Mouse (Mus musculus) heart, adult 2 months (tissue): ENCODE data around the gene Sorl1. TPM values are rescaled to one million over a fixed set of nuclear protein-coding genes. Genes with fewer than 3 reads are reported as not detected.

ENCODE experiments used
- DNase-seq, 2 experiments: peaks; one replicate each; pipeline ENCODE4 v3.0.0; 2021
- H3K27ac ChIP-seq: fragments of 200-600 bp; 2 replicates; pipeline ENCODE4 v1.8.1; 2022
- H3K27me3 ChIP-seq: fragments of 200-500 bp; 2 replicates; pipeline ENCODE4 v1.6.1; 2012; ENCODE audit warnings: mild to moderate bottlenecking, low read length, inconsistent platforms, mixed read lengths; ENCODE audit not compliant: control insufficient read depth, insufficient read depth
- H3K36me3 ChIP-seq: fragments of 200-500 bp; 2 replicates; pipeline ENCODE4 v1.6.1; 2012; ENCODE audit warnings: low read length, inconsistent platforms; ENCODE audit not compliant: control insufficient read depth, insufficient read depth
- H3K4me1 ChIP-seq: fragments of 200-500 bp; 2 replicates; pipeline ENCODE4 v1.6.1; 2011; ENCODE audit warnings: low read length; ENCODE audit not compliant: control insufficient read depth, insufficient read depth
- H3K4me3 ChIP-seq: fragments of 200-600 bp; 2 replicates; pipeline ENCODE4 v1.8.1; 2022
- H3K79me2 ChIP-seq: fragments of 200-500 bp; replicated peaks from 2 replicates; pipeline ENCODE4 v1.6.1; 2012; ENCODE audit warnings: mild to moderate bottlenecking, inconsistent platforms, low read length, moderate library complexity, mixed read lengths; ENCODE audit not compliant: control insufficient read depth, insufficient read depth
- H3K9ac ChIP-seq: fragments of 200-500 bp; 2 replicates; pipeline ENCODE4 v1.6.1; 2012; ENCODE audit warnings: low read depth, mild to moderate bottlenecking, control low read depth, inconsistent platforms, low read length, mixed read lengths
- CTCF ChIP-seq: fragments of 200-600 bp; IDR thresholded peaks from 2 replicates; pipeline ENCODE4 v1.8.1; 2022; ENCODE audit warnings: antibody characterized with exemption, mild to moderate bottlenecking, moderate library complexity
- EP300 ChIP-seq: fragments of 200-500 bp; IDR thresholded peaks from 2 replicates; pipeline ENCODE4 v1.6.1; 2011; ENCODE audit warnings: low read depth, low read length, control low read depth; ENCODE audit not compliant: insufficient read depth
- POLR2A ChIP-seq: fragments of 200-500 bp; IDR thresholded peaks from 2 replicates; pipeline ENCODE4 v1.6.1; 2011; ENCODE audit warnings: mild to moderate bottlenecking, low read depth, low read length, control low read depth; ENCODE audit not compliant: insufficient read depth
- WGBS: fragments of 180-500 bp; shearing (Covaris S2); methylation state at CpG from one replicate; pipeline ENCODE4 v1.1.7; 2018; 5-methylcytosine and 5-hydroxymethylcytosine counted together
- intact Hi-C: fragments of 180-260 bp; cut with DNase I; formaldehyde crosslinking; loops from one replicate; pipeline ENCODE4 v1.15.1; 2025
- polyA plus RNA-seq: library from polyadenylated mRNA; depleted of rRNA; stranded (reverse); fragments of >200 nt; gene quantifications from 2 replicates; pipeline ENCODE4 v1.2.3, GENCODE M21; 2012
- total RNA-seq, 2 experiments: library from RNA; stranded (reverse); gene quantifications; 2 replicates each; pipeline ENCODE4 v1.2.3; 2021

Sorl1 gene
- total and polyA plus RNA-seq, 3 experiments: 13.4 to 16.0 (median 14.1) TPM

GRCm38 (mm10) chr9:42033291-42034115 lies 90.6 kb downstream of the Sorl1 start:
- intact Hi-C loops: no loop called here
- Histone ChIP-seq H3K9ac (no peak overlapping the region), H3K4me3 (no peak overlapping the region), H3K27me3 (no peaks in the 10 kb centered on the region), H3K4me1 (no peaks in the 10 kb centered on the region; the same call in 1 of the 2 replicates), H3K79me2 (no peaks in the 10 kb centered on the region), H3K36me3 (no peaks in the 10 kb centered on the region), H3K27ac (no peak overlapping the region)
- TF ChIP-seq POLR2A: no peak
- no peak for TF ChIP-seq CTCF
- TF ChIP-seq EP300: no peak
- 73% methylated on average over 19 of the region's 19 CpGs for WGBS
- no peak for DNase-seq

- Histone ChIP-seq H3K9ac (no peak overlapping the region), H3K36me3 (no peaks in the 10 kb centered on the region), H3K79me2 (no peaks in the 10 kb centered on the region), H3K27me3 (no peaks in the 10 kb centered on the region), H3K27ac (no peak overlapping the region), H3K4me3 (no peak overlapping the region), H3K4me1 (no peaks in the 10 kb centered on the region; the same call in 1 of the 2 replicates)
- DNase-seq: no peak
- intact Hi-C loops: no loop called here
- 49% methylated on average over 9 of the region's 9 CpGs for WGBS
- TF ChIP-seq CTCF (no peak), EP300 (no peak), POLR2A (no peak)
Measured at GRCm38 (mm10) chr9:42032419-42032818, 91.7 kb downstream of the Sorl1 start.

- Histone ChIP-seq H3K27me3 (no peaks in the 10 kb centered on the region), H3K4me1 (no peaks in the 10 kb centered on the region; the same call in 1 of the 2 replicates), H3K36me3 (no peaks in the 10 kb centered on the region), H3K79me2 (no peaks in the 10 kb centered on the region), H3K27ac (no peak overlapping the region), H3K4me3 (no peak overlapping the region), H3K9ac (no peak overlapping the region)
- TF ChIP-seq CTCF: no peak
- no peak for TF ChIP-seq POLR2A
- no peak for TF ChIP-seq EP300
- intact Hi-C loops: no loop called here
- WGBS: 35% methylated on average over 4 of the region's 4 CpGs
- DNase-seq: peak in 1 of 2 experiments; percentile 70
Measured at GRCm38 (mm10) chr9:42028807-42029206, 95.3 kb downstream of the Sorl1 start.

GRCm38 (mm10) chr9:42024257-42024656 lies 99.8 kb downstream of the Sorl1 start:
- Histone ChIP-seq H3K79me2 (no peaks in the 10 kb centered on the region), H3K27ac (no peak overlapping the region), H3K4me3 (no peak overlapping the region), H3K27me3 (no peaks in the 10 kb centered on the region), H3K9ac (no peak overlapping the region), H3K36me3 (no peaks in the 10 kb centered on the region), H3K4me1 (no peaks in the 10 kb centered on the region; the same call in 1 of the 2 replicates)
- WGBS: 82% methylated on average over 9 of the region's 9 CpGs
- no peak for DNase-seq
- intact Hi-C loops: no loop called here
- TF ChIP-seq POLR2A (no peak), EP300 (no peak), CTCF (no peak)

GRCm38 (mm10) chr9:42023383-42023782 lies 100.7 kb downstream of the Sorl1 start:
- intact Hi-C loops: no loop called here
- Histone ChIP-seq H3K27ac (no peak overlapping the region), H3K4me3 (no peak overlapping the region), H3K36me3 (no peaks in the 10 kb centered on the region), H3K27me3 (no peaks in the 10 kb centered on the region), H3K79me2 (no peaks in the 10 kb centered on the region), H3K4me1 (no peaks in the 10 kb centered on the region), H3K9ac (no peak overlapping the region)
- TF ChIP-seq POLR2A: no peak
- TF ChIP-seq CTCF: no peak
- no peak for TF ChIP-seq EP300
- no peak for DNase-seq
- 52% methylated on average over 3 of the region's 3 CpGs for WGBS

GRCm38 (mm10) chr9:42022318-42022717 lies 101.8 kb downstream of the Sorl1 start:
- intact Hi-C loops: no loop called here
- H3K36me3 ChIP-seq: no peaks in the 10 kb centered on the region
- peak in 1 of 2 experiments; percentile 18 for DNase-seq

More at GRCm38 (mm10) chr9:42022318-42022717, 101.8 kb downstream of the Sorl1 start:
- H3K4me1 ChIP-seq: no peaks in the 10 kb centered on the region
- no peak overlapping the region for H3K27ac ChIP-seq
- 92% methylated on average over 12 of the region's 12 CpGs for WGBS
- H3K4me3 ChIP-seq: no peak overlapping the region
- H3K27me3 ChIP-seq: no peaks in the 10 kb centered on the region
- no peak overlapping the region for H3K9ac ChIP-seq
- TF ChIP-seq POLR2A (no peak), CTCF (no peak), EP300 (no peak)
- H3K79me2 ChIP-seq: no peaks in the 10 kb centered on the region
